Mouse (Mus musculus) lung, postnatal 14 days (tissue): Measurements from ENCODE around the gene Prl3d2.
"Not testable (repeated sequence)": the region's sequence is repeated elsewhere in the genome, so short reads cannot be mapped to it uniquely, and the experiment has no call there.

Experiments
- DNase-seq: peaks from one replicate; pipeline ENCODE4 v3.0.0; 2021

The Prl3d2 gene

DNA sequence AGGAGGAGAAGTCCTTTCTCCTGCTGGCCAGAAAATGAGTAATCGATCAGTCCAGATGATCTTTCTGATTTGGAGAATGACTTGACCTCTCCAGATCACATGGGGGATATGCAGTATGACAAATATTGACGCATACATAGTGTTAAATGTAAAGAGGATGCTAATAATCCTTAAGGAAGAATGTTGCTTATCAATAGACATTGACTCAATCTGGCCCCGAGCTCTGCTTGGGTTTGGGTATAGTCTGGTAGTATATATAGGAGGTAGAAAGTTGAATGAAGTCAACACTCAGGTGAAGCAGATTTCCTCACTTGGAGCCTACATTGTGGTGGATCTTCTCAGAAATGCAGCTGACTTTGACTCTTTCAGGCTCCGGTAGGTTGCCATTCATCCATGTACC lies at the start of gene Prl3d2:
TSS of gene Prl3d2 (plus strand) at position 301 of the 400 bp plus-strand sequence.
- not testable (repeated sequence) for DNase-seq

DNA sequence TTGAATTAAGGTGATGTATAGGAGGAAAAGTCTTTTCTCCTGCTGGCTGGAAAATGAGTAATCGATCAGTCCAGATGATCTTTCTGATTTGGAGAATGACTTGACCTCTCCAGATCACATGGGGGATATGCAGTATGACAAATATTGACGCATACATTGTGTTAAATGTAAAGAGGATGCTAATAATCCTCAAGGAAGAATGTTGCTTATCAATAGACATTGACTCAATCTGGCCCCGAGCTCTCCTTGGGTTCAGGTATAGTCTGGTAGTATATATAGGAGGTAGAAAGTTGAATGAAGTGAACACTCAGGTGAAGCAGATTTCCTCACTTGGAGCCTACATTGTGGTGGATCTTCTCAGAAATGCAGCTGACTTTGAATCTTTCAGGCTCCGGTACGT lies 27.6 kb upstream of the Prl3d2 start, which contains the start of gene Prl3d1:
TSS of gene Prl3d1 (plus strand) at position 301 of the 400 bp plus-strand sequence.
- DNase-seq: not testable (repeated sequence)

GRCm38 (mm10) chr13:27148264-27148663 lies 26.8 kb downstream of the Prl3d2 start:
- DNase-seq: no peak

DNA sequence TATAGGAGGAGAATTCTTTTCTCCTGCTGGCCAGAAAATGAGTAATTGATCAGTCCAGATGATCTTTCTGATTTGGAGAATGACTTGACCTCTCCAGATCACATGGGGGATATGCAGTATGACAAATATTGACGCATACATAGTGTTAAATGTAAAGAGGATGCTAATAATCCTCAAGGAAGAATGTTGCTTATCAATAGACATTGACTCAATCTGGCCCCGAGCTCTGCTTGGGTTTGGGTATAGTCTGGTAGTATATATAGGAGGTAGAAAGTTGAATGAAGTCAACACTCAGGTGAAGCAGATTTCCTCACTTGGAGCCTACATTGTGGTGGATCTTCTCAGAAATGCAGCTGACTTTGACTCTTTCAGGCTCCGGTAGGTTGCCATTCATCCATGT lies 35.0 kb downstream of the Prl3d2 start, which contains the start of gene Prl3d3:
TSS of gene Prl3d3 (plus strand) at position 301 of the 400 bp plus-strand sequence.
- not testable (repeated sequence) for DNase-seq
